ENCODE assay signal across 18 mouse cellular contexts in genomic region chr1:155174424-155174823, GRCm38 (mm10).
"Had no signal": no experiment of that assay in that cellular context is flagged by ENCODE, and none has a peak within 500 bp of the region (broad histone marks: within the 10 kb centered on the region; RNA-seq: fewer than 3 reads in every experiment).

No protein-coding gene starts in this region.

- H3K9me3 ChIP-seq: limb, embryonic 10.5 days; liver, embryonic 15.5 days; megakaryocyte, embryonic 14.5 days; midbrain, embryonic 15.5 days; neural tube, embryonic 13.5 days had no signal

- H3K4me3 ChIP-seq: layer of hippocampus, adult 2 months; limb, embryonic 10.5 days; liver, embryonic 15.5 days; midbrain, embryonic 15.5 days; neural tube, embryonic 13.5 days had no signal

- H3K4me1 ChIP-seq: limb, embryonic 10.5 days; liver, embryonic 15.5 days; midbrain, embryonic 15.5 days had no signal

- H3K27me3 ChIP-seq: liver, embryonic 15.5 days; megakaryocyte, embryonic 14.5 days; midbrain, embryonic 15.5 days; neural tube, embryonic 13.5 days had no signal

- H3K4me2 ChIP-seq: liver, embryonic 11.5 days; liver, embryonic 15.5 days; midbrain, embryonic 11.5 days; midbrain, embryonic 15.5 days; neural tube, embryonic 13.5 days had no signal

- H3K9ac ChIP-seq: liver, embryonic 15.5 days; midbrain, embryonic 15.5 days; neural tube, embryonic 13.5 days had no signal

- H3K27ac ChIP-seq: layer of hippocampus, adult 2 months; limb, embryonic 10.5 days; liver, embryonic 15.5 days; midbrain, embryonic 15.5 days; neural tube, embryonic 13.5 days had no signal

- ATAC-seq: lung, postnatal 0 days; midbrain, embryonic 15.5 days had no signal

- DNase-seq: kidney, adult 11 months; kidney, adult 9 months; kidney, postnatal 10 days; kidney, postnatal 4 days; lung, adult 2 months; lung, postnatal 36 days; retina, postnatal 1 day; right cerebral cortex, postnatal 4 days; spleen, adult 18-20 months had no signal
